ENCODE assay signal across 29 mouse cellular contexts in the genomic region with DNA sequence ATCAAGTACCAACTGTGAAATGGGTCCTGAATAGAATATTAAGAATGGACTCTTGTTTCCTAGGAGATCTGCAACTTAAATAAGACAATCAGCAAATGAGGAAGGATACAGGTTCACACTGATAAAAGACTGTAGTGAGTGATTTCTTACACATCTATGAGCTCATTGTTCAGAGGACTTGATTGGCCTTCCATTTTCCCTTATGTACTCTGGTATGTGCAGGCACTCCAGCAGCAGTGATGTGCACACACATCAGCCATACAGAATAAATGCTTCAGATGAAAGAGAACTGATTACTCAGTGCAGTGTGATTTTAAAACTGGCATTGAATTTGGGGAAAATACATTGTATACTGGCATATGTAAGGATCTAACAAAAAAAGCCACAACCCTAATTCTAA.
A peak's percentile ranks its signal among the peaks of the same experiment; 100 is the strongest.
DNase-seq lines count a peak whose midpoint lies in the region; ATAC-seq and TF ChIP-seq lines count a peak whose summit lies in the region.
"Had no signal": no experiment of that assay in that cellular context is flagged by ENCODE, and none has a peak within 500 bp of the region (broad histone marks: within the 10 kb centered on the region; RNA-seq: fewer than 3 reads in every experiment).

No protein-coding gene starts in this region.

- no peak overlapping the region for H3K9ac ChIP-seq in forebrain, embryonic 12.5 days
- H3K9ac ChIP-seq in forebrain, postnatal 0 days, result no peak overlapping the region
- H3K9ac ChIP-seq in forebrain, embryonic 13.5 days, result no peak overlapping the region
- no peak overlapping the region for H3K9ac ChIP-seq in forebrain, embryonic 16.5 days (replicated peaks; ENCODE audit: low read depth, low read length)
- no peak overlapping the region for H3K9ac ChIP-seq in hindbrain, embryonic 14.5 days
- H3K9ac ChIP-seq: embryonic facial prominence, embryonic 12.5 days; embryonic facial prominence, embryonic 15.5 days; hindbrain, embryonic 13.5 days had no signal

- no peak overlapping the region for H3K4me3 ChIP-seq in forebrain, embryonic 12.5 days (replicated peaks)
- no peak overlapping the region for H3K4me3 ChIP-seq in forebrain, postnatal 0 days (ENCODE audit: low read depth, low read length)
- no peak overlapping the region for H3K4me3 ChIP-seq in forebrain, embryonic 13.5 days
- H3K4me3 ChIP-seq in forebrain, embryonic 16.5 days (replicated peaks; ENCODE audit: low read length), result no peak overlapping the region
- H3K4me3 ChIP-seq in hindbrain, embryonic 14.5 days (replicated peaks; ENCODE audit: low read length), result no peak overlapping the region
- H3K4me3 ChIP-seq: embryonic facial prominence, embryonic 12.5 days; embryonic facial prominence, embryonic 15.5 days; gastrocnemius, adult 2 months; hindbrain, embryonic 10.5 days; hindbrain, embryonic 13.5 days had no signal

- peak; percentile 74; the same call in 1 of the 2 replicates for ATAC-seq in forebrain, embryonic 12.5 days (ENCODE audit: low FRiP score)
- no peak for ATAC-seq in forebrain, postnatal 0 days
- ATAC-seq in forebrain, embryonic 13.5 days, result peak; percentile 63; the same call in 1 of the 2 replicates
- 0 out of 2 replicates have a peak, but pooled peaks have one; percentile 40 for ATAC-seq in forebrain, embryonic 16.5 days
- ATAC-seq in hindbrain, embryonic 14.5 days (ENCODE audit: low FRiP score), result no peak
- ATAC-seq: hindbrain, postnatal 0 days; inflammation-experienced regulatory T-cells, adult 6 months; intestine, embryonic 16.5 days; Patski had no signal

- no peak for TF ChIP-seq CTCF in forebrain, postnatal 0 days (IDR thresholded peaks at IDR 0.05; ENCODE audit: low read depth)

- H3K4me1 ChIP-seq in forebrain, embryonic 12.5 days, result no peaks in the 10 kb centered on the region
- H3K4me1 ChIP-seq in forebrain, postnatal 0 days (ENCODE audit: insufficient read depth), result no peaks in the 10 kb centered on the region
- H3K4me1 ChIP-seq in forebrain, embryonic 13.5 days, result peaks cover 8% of the 10 kb centered on the region
- peaks cover 3% of the 10 kb centered on the region for H3K4me1 ChIP-seq in forebrain, embryonic 16.5 days (replicated peaks; ENCODE audit: control insufficient read depth, insufficient read depth, low read length)
- no peaks in the 10 kb centered on the region for H3K4me1 ChIP-seq in hindbrain, embryonic 14.5 days (replicated peaks; ENCODE audit: control insufficient read depth, insufficient read depth, low read length)
- H3K4me1 ChIP-seq: embryonic facial prominence, embryonic 12.5 days; embryonic facial prominence, embryonic 15.5 days; hindbrain, embryonic 13.5 days had no signal

- H3K9me3 ChIP-seq in forebrain, embryonic 12.5 days, result no peaks in the 10 kb centered on the region
- H3K9me3 ChIP-seq in forebrain, postnatal 0 days (ENCODE audit: low read length), result no peaks in the 10 kb centered on the region
- no peaks in the 10 kb centered on the region for H3K9me3 ChIP-seq in forebrain, embryonic 13.5 days (replicated peaks)
- H3K9me3 ChIP-seq in forebrain, embryonic 16.5 days (ENCODE audit: control insufficient read depth, low read length), result no peaks in the 10 kb centered on the region
- no peaks in the 10 kb centered on the region for H3K9me3 ChIP-seq in hindbrain, embryonic 14.5 days (ENCODE audit: control insufficient read depth, low read length)
- H3K9me3 ChIP-seq: embryonic facial prominence, embryonic 12.5 days; embryonic facial prominence, embryonic 15.5 days; G1E; hindbrain, embryonic 10.5 days; hindbrain, embryonic 13.5 days had no signal

- H3K4me2 ChIP-seq in forebrain, embryonic 12.5 days, result no peak overlapping the region
- no peak overlapping the region for H3K4me2 ChIP-seq in forebrain, postnatal 0 days (ENCODE audit: low read depth)
- no peak overlapping the region for H3K4me2 ChIP-seq in forebrain, embryonic 13.5 days
- no peak overlapping the region for H3K4me2 ChIP-seq in forebrain, embryonic 16.5 days (ENCODE audit: low read length)
- H3K4me2 ChIP-seq in hindbrain, embryonic 14.5 days (replicated peaks), result no peak overlapping the region
- H3K4me2 ChIP-seq: embryonic facial prominence, embryonic 12.5 days; embryonic facial prominence, embryonic 15.5 days; heart, embryonic 11.5 days; hindbrain, embryonic 13.5 days had no signal

- no peaks in the 10 kb centered on the region for H3K27me3 ChIP-seq in forebrain, embryonic 12.5 days
- no peaks in the 10 kb centered on the region for H3K27me3 ChIP-seq in forebrain, postnatal 0 days (ENCODE audit: insufficient read depth, low read length)
- no peaks in the 10 kb centered on the region for H3K27me3 ChIP-seq in forebrain, embryonic 13.5 days
- H3K27me3 ChIP-seq in forebrain, embryonic 16.5 days (replicated peaks; ENCODE audit: control insufficient read depth, insufficient read depth, low read length), result no peaks in the 10 kb centered on the region
- H3K27me3 ChIP-seq in hindbrain, embryonic 14.5 days (ENCODE audit: control insufficient read depth, insufficient read depth, low read length), result no peaks in the 10 kb centered on the region
- H3K27me3 ChIP-seq: CH12.LX; embryonic facial prominence, embryonic 12.5 days; embryonic facial prominence, embryonic 15.5 days; hindbrain, embryonic 13.5 days; Patski had no signal

- no peak overlapping the region for H3K27ac ChIP-seq in forebrain, embryonic 12.5 days
- H3K27ac ChIP-seq in forebrain, postnatal 0 days (ENCODE audit: low read depth, low read length), result no peak overlapping the region
- no peak overlapping the region for H3K27ac ChIP-seq in forebrain, embryonic 13.5 days
- H3K27ac ChIP-seq in forebrain, embryonic 16.5 days (ENCODE audit: low read length), result no peak overlapping the region
- no peak overlapping the region for H3K27ac ChIP-seq in hindbrain, embryonic 14.5 days
- H3K27ac ChIP-seq: embryonic facial prominence, embryonic 12.5 days; embryonic facial prominence, embryonic 15.5 days; gastrocnemius, adult 2 months; hindbrain, embryonic 10.5 days; hindbrain, embryonic 13.5 days; hindbrain, postnatal 0 days had no signal

- no peaks in the 10 kb centered on the region for H3K36me3 ChIP-seq in forebrain, embryonic 12.5 days (replicated peaks)
- no peaks in the 10 kb centered on the region for H3K36me3 ChIP-seq in forebrain, postnatal 0 days (ENCODE audit: insufficient read depth)
- H3K36me3 ChIP-seq in forebrain, embryonic 13.5 days (ENCODE audit: poor library complexity, severe bottlenecking), result no peaks in the 10 kb centered on the region
- H3K36me3 ChIP-seq in forebrain, embryonic 16.5 days (ENCODE audit: control insufficient read depth, insufficient read depth), result no peaks in the 10 kb centered on the region
- no peaks in the 10 kb centered on the region for H3K36me3 ChIP-seq in hindbrain, embryonic 14.5 days (replicated peaks; ENCODE audit: control insufficient read depth, insufficient read depth)
- H3K36me3 ChIP-seq: embryonic facial prominence, embryonic 12.5 days; embryonic facial prominence, embryonic 15.5 days; G1E; hindbrain, embryonic 10.5 days; hindbrain, embryonic 13.5 days had no signal

- no peak for DNase-seq in forebrain, postnatal 0 days
- DNase-seq in frontal cortex, postnatal 36 days (ENCODE audit: low spot score in 2 of 2), result no peak
- DNase-seq in spleen, postnatal 10 days (ENCODE audit: low spot score in 2 of 2), result no peak
- no peak for DNase-seq in hindbrain, embryonic 14.5 days (ENCODE audit: low spot score)
- DNase-seq: adrenal gland, postnatal 10 days; adrenal gland, postnatal 36 days; B cell, adult 2 months; cerebellum, adult 11 months; cerebellum, adult 2 months; cerebellum, adult 9-11 months; cerebellum, postnatal 25 days; gastrocnemius, adult 2 months; gastrocnemius, postnatal 14 days; heart, adult 11 months; heart, postnatal 36 days had no signal

Comparison
In these comparisons a context has a peak if more than half of its experiments do, and no peak if none do; other contexts are left out.
1. ATAC-seq: peak in forebrain, embryonic 12.5 days (single experiment), forebrain, embryonic 13.5 days (single experiment) and forebrain, embryonic 16.5 days (single experiment); none in forebrain, postnatal 0 days (single experiment) and hindbrain, embryonic 14.5 days (single experiment).